Mouse (Mus musculus) urinary bladder, postnatal 36 days (tissue): ENCODE data around the gene Pnmt.

Experiments used
- DNase-seq, 2 experiments: peaks; one replicate each; pipeline ENCODE4 v3.0.0; 2022; ENCODE audit warnings: low spot score in 2 of 2, mixed read lengths in 1 of 2

The Pnmt gene

GRCm38 (mm10) chr11:98383261-98384030 is 2.8 kb upstream of the Pnmt start, which contains the start of gene Tcap:
Gene Tcap (plus strand): TSS chr11:98383811.
- no peak for DNase-seq

- no peak for DNase-seq
These were observed 2.0 kb upstream of the Pnmt start for GRCm38 (mm10) chr11:98384216-98384615.

- no peak for DNase-seq
These were observed 1.3 kb upstream of the Pnmt start for GRCm38 (mm10) chr11:98384721-98385637.

DNA sequence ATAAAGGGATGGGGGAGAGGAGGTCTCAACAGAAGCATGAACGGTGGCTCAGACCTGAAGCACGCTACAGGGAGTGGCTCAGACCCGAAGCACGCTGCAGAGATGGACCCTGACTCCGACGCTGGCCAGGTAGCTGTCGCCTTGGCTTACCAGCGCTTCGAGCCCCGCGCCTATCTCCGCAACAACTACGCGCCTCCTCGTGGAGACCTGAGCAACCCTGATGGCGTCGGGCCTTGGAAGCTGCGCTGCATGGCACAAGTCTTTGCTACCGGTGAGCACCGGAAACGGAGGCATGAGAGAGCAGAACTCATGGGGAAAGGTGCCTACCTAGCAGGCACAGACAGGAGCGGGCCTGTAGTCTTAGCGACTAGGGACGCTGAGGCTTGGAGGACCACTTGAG is 346 bp downstream of the Pnmt start:
- no peak for DNase-seq

DNA sequence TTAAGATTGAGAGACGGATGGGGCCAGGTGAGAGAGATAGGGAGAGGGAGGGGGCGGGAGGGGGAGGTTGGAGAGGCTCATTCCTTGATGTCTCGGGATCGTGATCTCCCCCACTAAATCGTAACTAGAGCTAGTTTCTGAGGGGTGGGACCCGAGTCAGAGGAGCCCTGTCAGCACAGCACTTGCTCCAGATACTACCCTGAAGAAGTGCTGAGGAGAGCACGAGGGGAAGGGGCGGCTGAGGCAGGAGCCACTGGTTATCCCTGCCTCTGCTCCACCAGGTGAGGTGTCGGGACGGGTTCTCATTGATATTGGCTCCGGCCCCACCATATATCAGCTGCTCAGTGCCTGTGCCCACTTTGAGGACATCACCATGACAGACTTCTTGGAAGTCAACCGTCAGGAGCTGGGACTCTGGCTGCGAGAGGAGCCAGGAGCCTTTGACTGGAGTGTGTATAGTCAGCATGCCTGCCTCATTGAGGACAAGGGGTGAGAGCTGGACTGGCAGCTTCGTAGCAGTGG is 867 bp downstream of the Pnmt start:
- DNase-seq = no peak

- DNase-seq = no peak
These were observed 2.0 kb downstream of the Pnmt start for GRCm38 (mm10) chr11:98388282-98388681.

GRCm38 (mm10) chr11:98389221-98389780 is 3.1 kb downstream of the Pnmt start:
- peak; percentile 28 to 44 for DNase-seq

DNA sequence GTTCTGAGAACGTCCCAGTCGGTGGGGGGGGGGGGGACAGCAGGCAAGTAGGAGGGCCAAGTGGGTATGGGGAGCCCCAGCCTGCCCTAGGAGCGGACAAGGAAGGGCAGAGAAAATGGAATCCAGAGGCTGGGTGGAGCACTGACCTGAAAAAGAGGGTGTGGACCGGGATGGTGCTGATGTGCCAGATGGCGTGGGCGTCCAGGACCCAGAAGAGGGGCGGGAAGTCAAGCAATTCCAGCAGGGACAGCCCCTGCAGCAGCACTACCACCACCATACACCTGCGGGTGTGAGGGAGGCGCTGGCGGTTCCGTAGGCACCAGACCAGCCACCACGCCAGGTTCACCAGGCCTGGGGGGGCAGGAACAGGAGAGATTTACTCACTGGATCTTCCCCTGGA is 3.9 kb downstream of the Pnmt start:
- DNase-seq = no peak

DNA sequence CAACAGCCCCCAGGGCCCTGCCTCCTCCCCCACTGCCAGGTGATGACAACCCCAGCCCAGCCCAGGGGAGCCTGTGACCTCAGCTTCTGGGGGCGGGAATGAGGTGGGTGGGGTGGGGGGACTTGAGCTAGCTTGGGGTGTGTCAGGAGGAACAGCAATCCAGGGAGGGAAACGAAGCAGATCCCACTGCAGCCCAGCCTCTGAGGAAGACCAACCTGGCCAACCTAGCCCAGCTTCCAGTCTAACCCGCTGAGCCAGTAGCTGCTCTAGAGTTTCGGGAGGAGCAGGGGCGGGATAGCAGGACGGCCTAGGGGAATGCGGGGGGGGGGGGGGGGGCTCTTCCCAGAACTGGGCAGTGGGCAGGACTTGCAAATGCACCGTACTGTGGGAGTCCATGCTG is 5.8 kb downstream of the Pnmt start:
- no peak for DNase-seq

GRCm38 (mm10) chr11:98392645-98393044 is 6.4 kb downstream of the Pnmt start:
- DNase-seq = no peak

DNA sequence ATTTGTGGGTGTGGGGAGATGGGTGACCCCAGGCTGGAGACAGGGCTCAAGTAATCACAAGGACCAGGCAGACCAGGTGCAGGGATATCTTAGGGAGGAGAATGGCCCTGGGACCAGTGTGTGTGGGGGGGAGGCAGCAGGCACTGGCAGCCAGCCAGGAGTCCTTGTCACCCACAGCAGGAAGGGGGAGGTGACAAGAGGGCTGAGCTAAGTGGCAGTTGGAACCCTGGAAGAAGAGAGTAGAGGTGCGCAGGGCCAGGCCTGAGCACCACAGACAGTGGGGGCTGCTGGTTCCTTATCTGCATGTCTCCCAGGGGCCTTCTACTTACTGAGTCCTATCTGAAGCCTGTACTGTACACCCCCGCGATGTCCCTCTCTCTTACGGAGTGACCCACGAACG is 7.1 kb downstream of the Pnmt start:
- DNase-seq = no peak

DNA sequence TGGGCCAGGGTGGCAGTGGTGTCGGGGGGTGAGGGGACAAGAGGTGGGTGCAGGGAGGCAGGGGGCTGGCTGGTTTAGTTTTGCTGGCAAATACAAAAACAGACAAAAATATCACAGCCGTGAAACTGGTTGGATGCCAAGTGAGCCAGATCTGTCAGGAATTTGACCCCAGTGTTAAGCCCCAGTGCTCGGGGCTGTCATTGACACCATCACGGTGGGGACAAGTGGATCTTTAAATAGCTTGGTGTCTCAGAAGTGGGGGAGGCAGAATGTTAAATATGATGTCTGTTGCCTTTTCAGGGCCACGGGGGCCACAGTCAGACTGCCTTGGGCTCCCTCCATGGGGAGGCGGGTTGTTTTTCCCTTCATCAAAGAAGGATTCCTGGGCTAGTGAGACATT is 8.1 kb downstream of the Pnmt start:
- DNase-seq = no peak

DNA sequence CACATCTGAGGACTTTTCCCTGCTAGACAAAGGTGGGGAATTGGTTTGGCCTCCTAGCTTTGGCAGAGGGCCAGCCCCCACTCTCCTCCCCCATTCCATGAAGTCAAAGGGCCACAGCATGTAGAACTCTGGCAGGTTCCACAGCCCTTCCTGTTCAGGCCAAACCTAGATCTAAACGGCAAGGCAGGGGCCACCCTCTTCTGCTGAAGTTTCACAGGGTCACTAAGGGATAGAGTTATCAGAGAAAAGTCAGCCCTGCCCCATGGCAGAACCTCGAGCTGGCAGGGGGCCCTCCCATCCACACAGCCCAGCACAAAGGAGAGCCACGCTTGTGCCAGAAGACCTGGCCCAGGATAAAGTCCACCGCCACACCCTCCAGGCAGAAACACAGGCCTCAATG is 8.8 kb downstream of the Pnmt start:
- no peak for DNase-seq

DNA sequence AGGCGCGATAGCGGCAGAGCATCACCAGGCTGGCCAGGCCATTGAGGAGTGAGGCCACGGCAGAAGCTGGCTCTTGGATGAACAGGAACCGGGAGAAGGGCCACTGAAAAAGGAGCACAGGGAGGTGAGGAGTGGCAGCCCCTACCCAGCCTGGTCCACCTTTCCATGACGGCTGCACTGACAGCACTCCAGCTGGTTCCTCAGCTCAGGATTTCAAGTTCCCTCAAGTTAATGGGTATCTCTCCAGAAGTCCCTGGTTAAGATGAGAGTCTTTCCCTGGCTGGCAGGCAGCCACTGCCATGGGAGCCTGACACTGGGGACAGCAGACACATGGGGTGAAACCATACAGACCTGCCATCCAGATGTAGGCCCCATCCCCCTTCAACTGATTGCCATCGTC is 11.7 kb downstream of the Pnmt start:
- DNase-seq = no peak

GRCm38 (mm10) chr11:98400161-98400726 is 14.0 kb downstream of the Pnmt start, which contains the start of gene Pgap3:
Gene Pgap3 (minus strand): TSS chr11:98400490.
- peak; percentile 84 for DNase-seq

- DNase-seq = no peak
These were observed 14.6 kb downstream of the Pnmt start for GRCm38 (mm10) chr11:98400816-98401215.

DNA sequence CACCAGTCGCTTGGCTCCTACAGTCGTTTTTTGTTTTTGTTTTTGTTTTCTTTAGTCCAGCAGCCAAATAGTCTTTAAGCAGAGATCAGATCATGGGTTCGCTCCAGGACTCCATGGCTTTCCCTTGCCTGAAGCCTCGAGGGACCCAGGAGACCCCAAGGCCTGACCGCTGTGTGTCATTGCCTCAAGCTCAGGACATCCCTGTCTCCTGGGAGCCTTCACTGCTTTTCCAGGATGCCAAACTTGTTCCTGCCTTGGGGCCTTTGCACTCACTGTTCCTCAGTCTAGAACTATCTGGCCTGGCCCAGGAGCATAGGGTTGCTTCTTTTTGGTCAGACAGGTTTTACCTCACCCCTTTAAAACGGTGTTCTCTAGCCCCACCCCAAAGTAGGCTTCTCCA is 20.4 kb downstream of the Pnmt start:
- DNase-seq = no peak

DNA sequence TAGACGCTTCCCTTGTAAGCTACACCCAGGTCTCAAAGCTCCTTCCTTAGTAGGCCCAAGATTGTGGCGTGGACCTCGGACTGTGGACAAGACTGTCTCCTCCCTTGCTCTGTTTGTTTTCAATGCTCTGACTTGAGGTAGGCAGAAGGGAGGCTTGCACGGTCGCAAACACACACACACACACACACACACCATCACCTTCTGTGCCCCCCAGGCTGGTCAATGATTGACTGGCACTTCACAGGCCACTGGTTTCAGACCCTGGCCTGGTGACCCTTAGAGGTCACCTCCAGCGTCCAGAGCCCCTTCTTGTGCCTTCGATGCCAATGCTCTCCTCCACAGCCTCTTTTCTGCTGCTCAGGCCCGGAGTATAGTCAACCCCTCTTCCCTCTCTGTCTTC is 22.6 kb downstream of the Pnmt start:
- no peak for DNase-seq

DNA sequence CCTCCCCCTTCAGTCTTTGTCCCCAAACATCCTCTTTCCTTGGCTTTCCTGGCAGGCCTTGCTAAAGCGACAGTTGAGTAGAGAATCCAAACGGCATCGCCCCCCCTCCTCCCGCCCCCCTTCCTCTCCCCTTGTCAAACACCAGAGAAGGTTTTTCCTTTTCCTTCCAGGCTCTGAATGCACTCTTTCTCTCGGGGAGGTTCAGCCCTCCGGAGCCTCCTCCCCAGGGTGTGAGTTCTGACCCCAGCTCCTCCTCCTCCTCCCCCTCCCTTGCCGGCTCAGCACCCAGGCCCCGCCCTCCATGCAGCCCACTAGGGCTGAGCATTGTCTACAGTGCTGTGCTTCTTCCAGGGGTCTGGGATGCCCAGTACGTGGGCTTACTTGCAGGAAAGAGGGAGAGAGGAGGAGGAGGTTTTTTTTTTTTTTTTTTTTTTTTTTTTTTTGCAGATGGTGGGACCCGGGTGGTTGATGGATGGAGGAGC is 23.1 kb downstream of the Pnmt start:
- DNase-seq = no peak

DNA sequence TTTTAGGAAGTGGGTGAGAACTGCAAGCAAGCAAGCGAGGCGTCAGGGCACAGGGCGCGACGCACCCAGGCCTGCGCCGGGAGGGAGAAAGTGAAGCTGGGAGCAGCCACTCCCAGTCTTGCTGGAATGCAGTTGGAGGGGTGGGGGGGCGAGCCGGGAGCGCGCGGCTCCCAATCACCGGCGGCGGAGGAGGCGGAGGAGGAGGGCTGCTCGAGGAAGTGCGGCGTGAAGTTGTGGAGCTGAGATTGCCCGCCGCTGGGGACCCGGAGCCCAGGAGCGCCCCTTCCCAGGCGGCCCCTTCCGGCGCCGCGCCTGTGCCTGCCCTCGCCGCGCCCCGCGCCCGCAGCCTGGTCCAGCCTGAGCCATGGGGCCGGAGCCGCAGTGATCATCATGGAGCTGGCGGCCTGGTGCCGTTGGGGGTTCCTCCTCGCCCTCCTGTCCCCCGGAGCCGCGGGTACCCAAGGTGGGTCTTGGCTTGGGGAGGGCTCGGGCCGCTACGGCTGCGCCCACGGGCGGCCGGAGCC is 26.1 kb downstream of the Pnmt start, which contains the start of gene Erbb2:
Gene Erbb2, plus strand, starts transcription at position 198 of the 524 bp plus-strand sequence.
- peak; percentile 67 to 76 for DNase-seq

- DNase-seq = no peak
These were observed 26.6 kb downstream of the Pnmt start for GRCm38 (mm10) chr11:98412797-98413301.
